In the genomic region with DNA sequence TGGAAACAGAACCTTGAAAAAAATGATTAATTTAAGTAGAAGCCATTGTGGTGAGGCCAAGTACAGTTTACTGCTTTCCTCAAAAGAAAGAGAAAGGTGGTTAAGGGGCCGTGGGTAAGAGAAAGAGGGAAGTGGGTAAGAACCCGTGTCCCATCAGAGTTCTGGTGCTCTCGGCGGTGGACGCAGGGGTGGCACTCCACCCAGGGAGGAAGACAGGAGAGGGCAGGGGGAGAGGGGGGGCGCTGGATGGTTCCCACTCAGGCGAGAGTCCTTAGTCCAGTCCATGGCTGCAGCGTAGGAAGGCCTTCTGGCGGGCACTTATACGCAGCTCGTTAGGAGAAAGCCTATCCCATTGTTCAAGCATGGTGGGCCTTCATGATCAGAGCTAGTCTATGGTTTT, we compare ENCODE assay signal across 17 mouse cellular contexts.
"Had no signal": no experiment of that assay in that cellular context is flagged by ENCODE, and none has a peak within 500 bp of the region (broad histone marks: within the 10 kb centered on the region; RNA-seq: fewer than 3 reads in every experiment).

No protein-coding gene starts in this region.

- DNase-seq: kidney, adult 2 months; kidney, postnatal 14 days; layer of hippocampus, adult 9-11 months; layer of hippocampus, postnatal 36 days; lung, embryonic 14.5 days; lung, postnatal 10 days; lung, postnatal 4 days; thymus, adult 18-20 months; thymus, postnatal 14 days had no signal

- H3K4me3 ChIP-seq: kidney, embryonic 15.5 days; limb, embryonic 15.5 days; liver, embryonic 15.5 days; midbrain, embryonic 13.5 days; myocyte; neural tube, embryonic 15.5 days had no signal

- H3K9ac ChIP-seq: kidney, embryonic 15.5 days; limb, embryonic 15.5 days; liver, embryonic 15.5 days; lung, embryonic 14.5 days; midbrain, embryonic 13.5 days; neural tube, embryonic 15.5 days had no signal

- H3K27me3 ChIP-seq: kidney, embryonic 15.5 days; limb, embryonic 15.5 days; liver, embryonic 15.5 days; midbrain, embryonic 13.5 days; neural tube, embryonic 15.5 days had no signal

- H3K36me3 ChIP-seq: kidney, embryonic 15.5 days; limb, embryonic 15.5 days; liver, embryonic 15.5 days; midbrain, embryonic 13.5 days; neural tube, embryonic 15.5 days had no signal

- H3K27ac ChIP-seq: kidney, embryonic 15.5 days; limb, embryonic 15.5 days; midbrain, embryonic 13.5 days; neural tube, embryonic 15.5 days; stomach, postnatal 0 days had no signal

- H3K4me1 ChIP-seq: kidney, embryonic 15.5 days; limb, embryonic 15.5 days; liver, embryonic 15.5 days; midbrain, embryonic 13.5 days; neural tube, embryonic 15.5 days had no signal

- H3K4me2 ChIP-seq: kidney, embryonic 15.5 days; limb, embryonic 15.5 days; liver, embryonic 15.5 days; lung, embryonic 14.5 days; midbrain, embryonic 13.5 days; neural tube, embryonic 15.5 days had no signal

- H3K9me3 ChIP-seq: kidney, embryonic 15.5 days; limb, embryonic 15.5 days; liver, embryonic 15.5 days; midbrain, embryonic 13.5 days; neural tube, embryonic 15.5 days had no signal

- ATAC-seq: inflammation-experienced regulatory T-cells, adult 6 months; midbrain, embryonic 13.5 days had no signal
